Mouse (Mus musculus) monocyte, adult 5-6 weeks (primary cell): ENCODE data around the gene Mmab. TPM values are rescaled to one million over a fixed set of nuclear protein-coding genes. Genes with fewer than 3 reads are reported as not detected.

Experiments used
- ATAC-seq: fragments of 153-309, 156-312 bp; replicated peaks from 2 replicates; pipeline ENCODE4 v1.8.0; 2017; ENCODE audit warnings: mild to moderate bottlenecking; ENCODE audit not compliant: low TSS enrichment, insufficient number of reproducible peaks, severe bottlenecking, poor library complexity, low FRiP score
- total RNA-seq: library from RNA; stranded (forward); fragments of 200-1000, 200-491, 200-594 nt; gene quantifications from 3 replicates; pipeline ENCODE4 v1.2.3, GENCODE M21; 2017

Mmab gene
- total RNA-seq: 2.8 to 8.7 TPM (median 3.5 TPM) in 3 replicates

GRCm38 (mm10) chr5:114443566-114444367, at the start of gene Mmab, which contains the start of gene Mvk:
Gene Mmab (minus strand): TSS chr5:114444060.
Gene Mvk (plus strand): TSS chr5:114444269.
- peak; percentile 96 for ATAC-seq

- no peak for ATAC-seq
Observed at GRCm38 (mm10) chr5:114490241-114490640, 46.4 kb upstream of the Mmab start.

- ATAC-seq: no peak
Observed at GRCm38 (mm10) chr5:114489570-114489969, 45.7 kb upstream of the Mmab start.

- ATAC-seq: no peak
Observed at GRCm38 (mm10) chr5:114485685-114486084, 41.8 kb upstream of the Mmab start.

- ATAC-seq: no peak
Observed at GRCm38 (mm10) chr5:114482587-114483011, 38.7 kb upstream of the Mmab start.

- ATAC-seq: no peak
Observed at GRCm38 (mm10) chr5:114478267-114478666, 34.4 kb upstream of the Mmab start.

- ATAC-seq: no peak
Observed at GRCm38 (mm10) chr5:114474741-114475491, 31.1 kb upstream of the Mmab start.

GRCm38 (mm10) chr5:114470359-114470758, 26.5 kb upstream of the Mmab start:
- ATAC-seq: no peak

- ATAC-seq: no peak
Observed at GRCm38 (mm10) chr5:114468007-114468406, 24.1 kb upstream of the Mmab start.

- ATAC-seq: no peak
Observed at GRCm38 (mm10) chr5:114467430-114467829, 23.6 kb upstream of the Mmab start.

- no peak for ATAC-seq
Observed at GRCm38 (mm10) chr5:114467019-114467418, 23.2 kb upstream of the Mmab start.

- ATAC-seq: no peak
Observed at GRCm38 (mm10) chr5:114465641-114466040, 21.8 kb upstream of the Mmab start.

- no peak for ATAC-seq
Observed at GRCm38 (mm10) chr5:114464561-114464960, 20.7 kb upstream of the Mmab start.

- ATAC-seq: no peak
Observed at GRCm38 (mm10) chr5:114462067-114463040, 18.5 kb upstream of the Mmab start.

- ATAC-seq: peak; percentile 56
Observed at GRCm38 (mm10) chr5:114461238-114461637, 17.4 kb upstream of the Mmab start.

- no peak for ATAC-seq
Observed at GRCm38 (mm10) chr5:114456995-114457605, 13.2 kb upstream of the Mmab start.

GRCm38 (mm10) chr5:114456287-114456686, 12.4 kb upstream of the Mmab start:
- no peak for ATAC-seq

- ATAC-seq: no peak
Observed at GRCm38 (mm10) chr5:114449011-114449410, 5.2 kb upstream of the Mmab start.
